Mouse (Mus musculus) spleen, embryonic (tissue): Measurements from ENCODE around the gene Tacc2.
"Not testable (repeated sequence)": the region's sequence is repeated elsewhere in the genome, so short reads cannot be mapped to it uniquely, and the experiment has no call there.

Experiments
- CTCF ChIA-PET: fragments of 350-600 bp; sonication (Branson Sonifier 250); formaldehyde crosslinking; loops from one replicate; lab custom pipeline; 2022; lab: Charles Lee

Tacc2 gene

DNA sequence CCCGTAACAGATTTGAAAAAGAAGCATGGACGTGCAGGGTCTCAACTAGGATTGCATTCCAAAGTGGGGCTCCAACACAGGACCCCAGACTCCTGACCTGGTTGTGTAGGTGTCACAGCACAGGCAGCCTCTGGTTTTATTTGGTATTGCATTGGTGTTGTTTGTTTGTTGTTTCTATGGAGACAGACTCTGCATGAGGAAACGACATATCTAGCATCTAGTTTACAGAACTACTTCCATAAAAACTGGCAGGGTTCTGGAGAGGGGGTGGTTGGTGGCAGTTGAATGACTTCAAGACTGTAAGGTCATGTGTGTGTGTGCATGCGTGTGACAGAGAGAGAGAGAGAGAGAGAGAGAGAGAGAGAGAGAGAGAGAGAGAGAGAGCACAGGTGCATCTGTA lies 70.8 kb downstream of the Tacc2 start:
- CTCF ChIA-PET, result no interaction called here

DNA sequence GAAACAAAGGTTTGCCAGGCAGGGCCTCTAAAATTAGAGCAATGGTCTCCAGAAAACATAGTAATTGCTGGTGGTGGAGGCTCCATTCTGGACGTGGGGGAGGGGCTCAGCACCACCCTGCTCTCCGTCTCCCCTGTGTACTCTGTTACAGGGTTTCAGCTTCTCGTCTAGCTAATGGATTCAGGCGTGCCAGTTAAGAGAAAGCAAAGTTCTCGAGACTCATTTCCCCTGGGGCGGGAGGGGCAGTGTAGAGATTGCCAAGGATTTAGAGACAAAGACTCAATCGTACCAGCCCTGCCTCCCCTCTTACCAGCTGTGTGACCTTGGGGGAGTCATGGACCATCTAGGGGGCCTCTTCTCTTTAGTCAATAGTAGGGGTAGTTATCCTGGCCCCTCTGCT lies 72.0 kb downstream of the Tacc2 start:
- CTCF ChIA-PET, result no interaction called here

GRCm38 (mm10) chr7:130650621-130651020 lies 73.4 kb downstream of the Tacc2 start:
- CTCF ChIA-PET, result interaction anchor here (0.5 kb wide), 1 partner anchor 37 kb away, joined by 3 read pairs; no protein-coding TSS in a partner anchor

GRCm38 (mm10) chr7:130653036-130653555 lies 75.9 kb downstream of the Tacc2 start:
- CTCF ChIA-PET, result no interaction called here

DNA sequence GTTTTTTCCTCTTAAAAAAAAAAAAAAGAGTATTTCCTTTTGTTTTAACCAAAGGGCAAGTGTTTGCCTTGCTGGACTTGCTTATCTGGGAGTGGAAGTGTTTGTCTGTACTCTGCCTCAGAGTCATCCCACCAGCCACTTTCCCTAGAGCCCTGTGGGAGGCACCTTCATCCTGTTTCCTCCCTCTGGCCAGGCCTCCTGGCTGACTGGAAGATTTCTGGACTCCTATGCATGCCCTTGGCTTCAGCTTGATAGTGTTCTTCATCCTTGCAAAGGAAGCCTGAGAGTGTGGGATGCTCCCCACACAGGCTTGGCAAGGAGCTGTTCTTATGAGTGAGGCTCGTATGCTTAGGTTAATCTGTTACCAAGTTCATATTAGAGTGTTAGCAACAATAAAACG lies 77.3 kb downstream of the Tacc2 start:
- CTCF ChIA-PET, result no interaction called here

DNA sequence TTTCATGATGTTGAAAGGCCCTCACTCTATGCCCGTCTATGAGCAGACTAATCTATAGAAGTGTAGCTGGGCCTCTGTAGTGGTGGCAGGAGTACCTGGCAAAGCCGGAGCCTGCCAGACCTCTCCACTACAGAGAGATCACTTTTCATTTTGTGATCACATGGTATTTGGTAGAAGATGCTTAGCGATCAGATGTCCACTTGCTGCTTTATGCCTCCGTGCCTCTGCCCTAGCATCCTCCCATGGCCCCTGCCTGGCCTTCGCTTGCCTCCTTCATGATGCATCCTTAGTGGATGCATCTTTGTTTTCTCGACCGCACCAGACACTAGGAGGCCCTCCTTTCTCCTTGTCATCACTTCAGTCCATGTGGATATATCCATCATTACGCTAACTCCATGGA lies 79.7 kb downstream of the Tacc2 start:
- CTCF ChIA-PET, result no interaction called here

DNA sequence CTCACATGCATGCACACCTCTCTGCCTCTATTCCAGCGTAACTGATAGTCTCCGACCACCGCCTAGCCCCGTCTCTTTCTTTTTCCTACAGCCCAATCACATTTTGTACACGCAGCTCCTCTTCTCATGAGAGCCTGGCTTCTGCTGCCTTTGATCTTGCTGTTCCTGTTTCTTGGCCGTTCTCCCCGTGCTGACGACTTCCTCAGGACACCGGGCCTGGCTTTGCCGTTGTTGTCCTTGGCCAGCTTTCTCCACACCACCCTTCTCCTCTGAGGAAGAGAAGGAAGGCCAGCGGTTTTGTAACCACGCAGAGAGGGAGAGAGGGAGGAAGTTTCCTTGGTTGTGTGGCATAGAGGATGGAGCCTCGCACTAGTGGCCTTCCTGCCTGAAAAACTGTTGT lies 80.5 kb downstream of the Tacc2 start:
- CTCF ChIA-PET, result no interaction called here

- CTCF ChIA-PET, result no interaction called here
Observed at GRCm38 (mm10) chr7:130659129-130659528, 81.9 kb downstream of the Tacc2 start.

GRCm38 (mm10) chr7:130662250-130662649 lies 85.0 kb downstream of the Tacc2 start:
- CTCF ChIA-PET, result no interaction called here

DNA sequence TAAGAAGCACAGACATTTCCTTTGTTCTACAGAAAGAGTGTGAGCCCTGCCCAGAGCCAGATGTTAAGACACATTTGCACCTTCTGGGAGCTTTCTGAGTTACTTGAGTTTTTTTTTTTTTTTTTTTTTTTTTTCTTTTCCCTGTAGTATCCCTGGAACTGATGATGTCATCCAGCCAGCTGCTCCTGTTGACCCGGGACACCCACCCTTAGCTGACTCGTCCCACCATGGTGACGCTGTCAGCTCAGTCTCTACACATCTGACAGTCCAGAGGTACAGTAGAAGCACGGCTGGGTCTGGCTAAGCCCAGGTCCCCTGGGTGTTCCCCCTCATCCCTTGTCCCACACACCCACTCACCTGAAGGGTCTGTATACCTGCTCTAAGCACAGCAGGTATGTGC lies 85.6 kb downstream of the Tacc2 start:
- CTCF ChIA-PET, result no interaction called here

DNA sequence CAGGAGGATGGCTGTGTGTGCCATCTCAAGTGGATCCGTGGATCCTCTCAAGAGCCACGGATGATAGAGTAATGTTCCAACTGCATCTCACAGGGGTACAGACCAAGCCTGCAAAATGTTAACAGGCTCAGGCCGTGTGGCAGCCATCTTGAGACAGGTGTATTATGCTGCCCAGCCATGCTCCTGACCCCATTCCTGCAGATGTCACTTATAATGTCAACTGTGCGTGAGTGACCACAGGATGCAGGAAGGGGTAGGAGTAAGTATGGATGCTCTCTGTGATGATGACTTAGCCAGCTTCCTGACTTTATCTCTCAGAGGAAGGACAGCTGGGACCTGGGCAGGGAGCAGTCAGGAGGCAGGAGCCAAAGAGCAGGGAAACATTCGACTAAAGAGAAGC lies 86.8 kb downstream of the Tacc2 start:
- CTCF ChIA-PET, result no interaction called here

- CTCF ChIA-PET, result no interaction called here
Observed at GRCm38 (mm10) chr7:130664629-130665028, 87.4 kb downstream of the Tacc2 start.

DNA sequence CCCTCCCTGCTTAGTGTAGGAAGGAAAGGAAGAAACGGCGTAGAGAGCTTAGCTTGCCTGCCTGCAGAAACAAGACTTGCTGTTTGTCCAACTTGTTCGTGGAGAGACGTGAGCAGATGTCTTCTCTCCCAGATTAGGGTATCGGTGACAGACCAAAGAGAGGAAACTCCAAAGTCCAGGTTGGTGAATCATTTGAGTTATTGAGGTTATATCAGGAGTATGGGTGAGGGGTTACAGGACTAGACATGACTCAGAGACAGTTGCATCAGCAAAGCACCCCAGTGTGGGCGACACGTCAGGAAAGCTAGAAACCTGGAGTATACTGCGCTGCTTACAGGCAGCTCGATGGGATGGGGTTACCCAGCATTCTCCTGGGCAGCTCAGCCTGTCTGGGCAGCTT lies 88.1 kb downstream of the Tacc2 start:
- CTCF ChIA-PET, result interaction anchor here (0.5 kb wide), 1 partner anchor 1569 kb away, joined by 5 read pairs; no protein-coding TSS in a partner anchor

GRCm38 (mm10) chr7:130668013-130668412 lies 90.8 kb downstream of the Tacc2 start:
- CTCF ChIA-PET, result not testable (repeated sequence)

- CTCF ChIA-PET, result interaction anchor here (1.0 kb wide), 1 partner anchor 12 kb away, joined by 3 read pairs; no protein-coding TSS in a partner anchor
Observed at GRCm38 (mm10) chr7:130668729-130669281, 91.6 kb downstream of the Tacc2 start.

GRCm38 (mm10) chr7:130669370-130669881 lies 92.2 kb downstream of the Tacc2 start:
- CTCF ChIA-PET, result interaction anchor here (1.0 kb wide), 1 partner anchor 11 kb away, joined by 3 read pairs; no protein-coding TSS in a partner anchor

DNA sequence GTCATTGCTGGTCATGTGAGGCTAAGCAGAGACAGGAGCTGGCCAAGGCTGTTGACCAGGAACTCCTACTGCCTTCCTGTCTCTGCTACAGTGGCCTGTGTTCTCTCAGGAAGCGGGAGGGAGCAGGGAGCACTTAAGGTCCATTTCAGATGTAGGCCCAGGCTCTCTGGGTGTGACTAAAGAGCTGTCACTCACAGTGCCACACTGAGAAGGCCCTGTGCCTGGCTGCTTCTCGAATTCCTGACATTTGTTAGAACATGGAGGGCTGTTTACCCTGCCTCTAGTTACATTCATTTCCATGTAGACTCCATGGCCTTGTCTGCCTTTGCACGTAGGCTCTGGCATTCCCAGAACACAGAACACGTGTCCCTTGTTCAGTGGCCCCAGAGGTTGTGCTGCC lies 93.1 kb downstream of the Tacc2 start:
- CTCF ChIA-PET, result no interaction called here

GRCm38 (mm10) chr7:130671301-130671700 lies 94.1 kb downstream of the Tacc2 start:
- CTCF ChIA-PET, result no interaction called here

GRCm38 (mm10) chr7:130673169-130674033 lies 96.2 kb downstream of the Tacc2 start:
- CTCF ChIA-PET, result no interaction called here

- CTCF ChIA-PET, result no interaction called here
Observed at GRCm38 (mm10) chr7:130674526-130674925, 97.3 kb downstream of the Tacc2 start.

- CTCF ChIA-PET, result no interaction called here
Observed at GRCm38 (mm10) chr7:130676885-130677540, 99.8 kb downstream of the Tacc2 start.
